Mouse (Mus musculus): Measurements from ENCODE around the gene Notch2. TPM values are rescaled to one million over a fixed set of nuclear protein-coding genes. Genes with fewer than 3 reads are reported as not detected.

Notch2 gene
- polyA plus RNA-seq, 1 experiment: 5.2 TPM

DNA sequence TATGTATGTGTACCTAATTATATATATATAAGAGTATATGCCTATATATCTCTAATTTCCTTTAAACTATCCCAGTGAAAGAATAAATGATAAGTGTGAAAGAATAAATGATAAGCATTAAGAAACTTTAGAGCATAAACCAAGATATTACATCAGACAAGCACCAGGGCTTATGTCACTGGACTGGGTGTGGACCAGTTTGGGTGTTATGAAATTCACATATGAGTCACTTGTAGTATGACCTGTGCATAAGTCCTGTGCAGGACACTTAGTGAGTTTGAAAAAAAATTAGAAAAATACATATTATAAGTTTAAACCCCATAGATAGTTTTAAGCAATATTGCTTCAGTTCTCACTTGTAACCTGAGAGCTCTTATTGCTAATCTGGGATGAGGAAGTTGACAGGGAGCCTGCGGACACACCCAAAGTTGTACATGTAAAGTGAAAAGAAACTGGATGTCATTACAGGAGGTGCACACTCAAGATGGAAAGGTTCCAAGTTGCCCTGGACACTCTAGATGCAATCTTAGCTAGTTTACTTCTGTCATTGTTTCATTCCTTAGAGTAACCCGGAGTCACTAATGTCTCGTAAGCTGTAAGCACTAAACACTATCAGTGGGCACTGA lies 19.3 kb upstream of the Notch2 start:
- Histone ChIP-seq H3K4me1 (ENCODE audit: control insufficient read depth, insufficient read depth, low read length) (no peaks in the 10 kb centered on the region), H3K36me3 (ENCODE audit: control insufficient read depth, insufficient read depth, low read length) (no peaks in the 10 kb centered on the region), H3K4me3 (ENCODE audit: control insufficient read depth, low read depth, low read length) (no peak overlapping the region), H3K27ac (ENCODE audit: control insufficient read depth, insufficient read depth, low read depth, low read length) (no peak overlapping the region), H3K27me3 (ENCODE audit: control insufficient read depth, insufficient read depth, low read length) (no peaks in the 10 kb centered on the region)
- TF ChIP-seq CTCF (IDR thresholded peaks at IDR 0.05; ENCODE audit: control insufficient read depth, insufficient read depth, insufficient replicate concordance, low read depth, low read length) (no peak), POLR2A (IDR thresholded peaks at IDR 0.05; ENCODE audit: control insufficient read depth, low read depth, low read length) (no peak)

DNA sequence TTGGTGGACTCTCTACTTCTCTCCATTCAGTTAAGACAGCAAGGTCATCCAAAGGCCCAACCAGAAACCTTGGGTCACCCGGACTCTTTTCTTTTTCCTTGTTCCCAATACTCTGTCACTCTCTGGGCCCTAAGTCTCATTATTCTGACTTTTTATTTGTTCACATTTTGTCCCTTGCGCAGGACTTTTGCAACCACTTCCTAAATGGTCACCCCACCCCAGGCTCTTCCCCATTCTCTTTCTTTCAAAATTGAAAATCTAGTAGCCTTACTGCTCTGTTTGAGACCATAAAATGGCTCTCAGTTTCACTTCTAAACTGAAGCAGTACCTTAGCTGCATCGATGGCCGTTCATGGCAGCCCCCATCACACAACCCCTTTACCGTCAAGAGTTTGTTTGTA lies 18.5 kb upstream of the Notch2 start:
- Histone ChIP-seq H3K27ac (ENCODE audit: control insufficient read depth, insufficient read depth, low read depth, low read length) (no peak overlapping the region), H3K27me3 (ENCODE audit: control insufficient read depth, insufficient read depth, low read length) (no peaks in the 10 kb centered on the region), H3K4me1 (ENCODE audit: control insufficient read depth, insufficient read depth, low read length) (no peaks in the 10 kb centered on the region), H3K4me3 (ENCODE audit: control insufficient read depth, low read depth, low read length) (no peak overlapping the region), H3K36me3 (ENCODE audit: control insufficient read depth, insufficient read depth, low read length) (no peaks in the 10 kb centered on the region)
- no peak for TF ChIP-seq CTCF (IDR thresholded peaks at IDR 0.05; ENCODE audit: control insufficient read depth, insufficient read depth, insufficient replicate concordance, low read depth, low read length)
- no peak for TF ChIP-seq POLR2A (IDR thresholded peaks at IDR 0.05; ENCODE audit: control insufficient read depth, low read depth, low read length)

DNA sequence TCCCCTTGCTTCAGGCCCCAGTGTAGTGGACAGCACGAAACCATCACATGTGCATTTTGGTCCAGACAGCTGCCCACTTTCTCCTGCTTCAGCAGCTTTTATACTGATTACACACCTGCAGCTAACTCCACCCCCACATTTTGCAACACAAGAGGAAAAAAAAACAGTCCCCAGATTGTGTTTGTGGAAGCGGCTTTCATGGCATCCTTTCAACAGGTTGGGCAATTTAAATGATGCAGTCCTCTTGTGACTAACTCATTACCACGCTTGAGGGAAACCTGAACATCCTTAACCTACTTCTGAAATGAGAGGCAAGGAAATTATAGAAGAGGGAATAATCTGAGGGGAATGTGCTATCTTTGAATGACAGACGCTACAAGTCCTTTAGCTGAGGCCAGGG lies 15.0 kb upstream of the Notch2 start:
- H3K27me3 ChIP-seq (ENCODE audit: control insufficient read depth, insufficient read depth, low read length): no peaks in the 10 kb centered on the region
- no peaks in the 10 kb centered on the region for H3K36me3 ChIP-seq (ENCODE audit: control insufficient read depth, insufficient read depth, low read length)
- no peak overlapping the region for H3K27ac ChIP-seq (ENCODE audit: control insufficient read depth, insufficient read depth, low read depth, low read length)
- H3K4me3 ChIP-seq (ENCODE audit: control insufficient read depth, low read depth, low read length): no peak overlapping the region
- H3K4me1 ChIP-seq (ENCODE audit: control insufficient read depth, insufficient read depth, low read length): no peaks in the 10 kb centered on the region
- no peak for TF ChIP-seq CTCF (IDR thresholded peaks at IDR 0.05; ENCODE audit: control insufficient read depth, insufficient read depth, insufficient replicate concordance, low read depth, low read length)

DNA sequence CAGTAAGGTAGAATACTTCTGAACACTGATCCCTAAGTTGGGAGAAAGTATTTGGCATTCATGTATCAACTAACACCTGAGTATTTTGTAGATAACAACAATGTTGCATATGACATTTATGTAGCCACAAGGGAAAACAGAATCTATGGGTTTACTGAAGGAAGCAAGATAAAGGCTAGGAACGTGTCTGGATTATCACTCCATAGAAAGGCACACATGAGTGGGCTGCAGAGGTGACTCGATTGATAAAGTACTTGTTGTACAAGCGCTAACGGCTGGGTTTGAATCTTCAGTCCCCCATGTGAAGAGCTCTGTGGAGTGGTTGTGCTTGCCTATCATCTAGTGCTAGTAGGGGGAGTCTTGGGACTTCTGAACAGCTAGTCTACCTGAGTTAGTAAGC lies 9.8 kb upstream of the Notch2 start:
- Histone ChIP-seq H3K4me1 (ENCODE audit: control insufficient read depth, insufficient read depth, low read length) (no peaks in the 10 kb centered on the region), H3K36me3 (ENCODE audit: control insufficient read depth, insufficient read depth, low read length) (no peaks in the 10 kb centered on the region), H3K27me3 (ENCODE audit: control insufficient read depth, insufficient read depth, low read length) (no peaks in the 10 kb centered on the region), H3K27ac (ENCODE audit: control insufficient read depth, insufficient read depth, low read depth, low read length) (no peak overlapping the region), H3K4me3 (ENCODE audit: control insufficient read depth, low read depth, low read length) (no peak overlapping the region)
- TF ChIP-seq CTCF (IDR thresholded peaks at IDR 0.05; ENCODE audit: control insufficient read depth, insufficient read depth, insufficient replicate concordance, low read depth, low read length) (no peak), POLR2A (IDR thresholded peaks at IDR 0.05; ENCODE audit: control insufficient read depth, low read depth, low read length) (no peak)

DNA sequence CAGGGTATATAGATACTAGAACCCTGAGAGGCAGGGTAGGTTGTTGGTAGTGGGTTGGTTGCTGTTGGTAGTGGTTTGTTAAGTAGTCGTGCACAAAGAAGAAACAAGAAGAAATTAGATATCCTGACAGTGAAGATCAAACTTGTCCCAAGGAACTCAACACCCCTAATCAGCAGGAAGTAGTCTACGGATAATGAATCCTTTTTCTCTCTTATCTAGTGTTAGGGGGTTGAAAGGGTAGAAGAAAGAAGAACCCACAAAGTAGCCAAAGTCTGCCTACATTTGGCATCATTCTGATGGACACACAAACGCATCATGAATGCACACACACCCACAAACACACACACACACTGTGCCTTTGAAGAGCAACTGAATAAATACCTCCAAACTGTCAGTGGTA lies 9.1 kb upstream of the Notch2 start:
- TF ChIP-seq POLR2A (IDR thresholded peaks at IDR 0.05; ENCODE audit: control insufficient read depth, low read depth, low read length) (no peak), CTCF (IDR thresholded peaks at IDR 0.05; ENCODE audit: control insufficient read depth, insufficient read depth, insufficient replicate concordance, low read depth, low read length) (no peak)
- H3K4me1 ChIP-seq (ENCODE audit: control insufficient read depth, insufficient read depth, low read length): no peaks in the 10 kb centered on the region
- H3K27ac ChIP-seq (ENCODE audit: control insufficient read depth, insufficient read depth, low read depth, low read length): no peak overlapping the region
- no peaks in the 10 kb centered on the region for H3K27me3 ChIP-seq (ENCODE audit: control insufficient read depth, insufficient read depth, low read length)
- H3K4me3 ChIP-seq (ENCODE audit: control insufficient read depth, low read depth, low read length): no peak overlapping the region
- no peaks in the 10 kb centered on the region for H3K36me3 ChIP-seq (ENCODE audit: control insufficient read depth, insufficient read depth, low read length)

DNA sequence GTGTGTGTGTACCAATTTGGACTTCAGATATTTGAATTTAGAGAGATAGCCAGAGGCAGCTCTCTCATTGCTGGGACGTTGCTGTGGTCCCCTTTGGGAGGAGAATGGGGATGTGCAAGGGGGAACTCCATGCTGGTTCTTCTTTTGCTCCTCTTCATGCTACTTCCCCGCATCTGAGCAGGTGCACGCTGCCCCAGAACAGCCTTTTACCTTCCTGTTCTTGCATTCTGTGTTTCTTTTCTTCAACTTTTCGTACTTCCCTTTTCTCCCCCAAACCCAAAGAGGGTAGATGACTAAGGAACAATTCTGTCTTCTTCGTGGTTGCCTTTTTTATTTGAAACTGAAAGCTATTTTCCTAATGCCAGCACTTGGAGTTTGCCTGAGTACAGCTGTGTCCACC lies 8.0 kb upstream of the Notch2 start:
- Histone ChIP-seq H3K27ac (ENCODE audit: control insufficient read depth, insufficient read depth, low read depth, low read length) (no peak overlapping the region), H3K36me3 (ENCODE audit: control insufficient read depth, insufficient read depth, low read length) (no peaks in the 10 kb centered on the region), H3K4me3 (ENCODE audit: control insufficient read depth, low read depth, low read length) (no peak overlapping the region), H3K4me1 (ENCODE audit: control insufficient read depth, insufficient read depth, low read length) (no peaks in the 10 kb centered on the region), H3K27me3 (ENCODE audit: control insufficient read depth, insufficient read depth, low read length) (no peaks in the 10 kb centered on the region)
- TF ChIP-seq POLR2A (IDR thresholded peaks at IDR 0.05; ENCODE audit: control insufficient read depth, low read depth, low read length): no peak
- TF ChIP-seq CTCF (IDR thresholded peaks at IDR 0.05; ENCODE audit: control insufficient read depth, insufficient read depth, insufficient replicate concordance, low read depth, low read length): no peak

DNA sequence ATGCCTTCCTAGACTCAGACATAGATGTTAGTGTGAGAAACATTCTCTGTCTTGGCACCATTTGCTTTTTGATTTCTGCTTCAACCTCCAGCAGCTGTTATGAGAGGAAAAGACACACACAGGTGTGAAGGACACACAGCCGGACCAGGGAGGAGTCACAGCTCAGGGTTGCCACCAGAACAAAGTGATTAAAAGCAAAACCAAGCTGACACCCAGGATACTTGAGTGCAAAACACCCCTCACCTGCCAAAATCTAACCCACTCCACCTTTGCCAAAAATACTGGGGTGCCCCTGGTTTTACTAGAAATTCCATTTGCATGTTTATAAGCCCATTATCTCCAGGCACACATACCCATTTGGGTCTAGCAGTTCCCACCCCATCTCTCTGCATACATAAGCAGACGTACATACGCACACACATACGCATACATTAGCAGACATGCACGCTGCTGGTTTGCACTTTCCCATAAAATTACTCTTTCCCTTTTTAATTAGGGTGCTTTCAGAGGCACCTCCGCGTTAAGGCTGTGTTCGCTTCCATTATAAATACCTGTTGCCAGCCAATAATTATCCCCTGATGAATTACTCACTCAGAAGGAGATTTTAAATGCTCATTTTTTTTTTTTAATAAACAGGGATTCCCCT lies 7.2 kb upstream of the Notch2 start:
- Histone ChIP-seq H3K27ac (ENCODE audit: control insufficient read depth, insufficient read depth, low read depth, low read length) (no peak overlapping the region), H3K36me3 (ENCODE audit: control insufficient read depth, insufficient read depth, low read length) (no peaks in the 10 kb centered on the region), H3K4me3 (ENCODE audit: control insufficient read depth, low read depth, low read length) (no peak overlapping the region), H3K4me1 (ENCODE audit: control insufficient read depth, insufficient read depth, low read length) (no peaks in the 10 kb centered on the region), H3K27me3 (ENCODE audit: control insufficient read depth, insufficient read depth, low read length) (no peaks in the 10 kb centered on the region)
- TF ChIP-seq POLR2A (IDR thresholded peaks at IDR 0.05; ENCODE audit: control insufficient read depth, low read depth, low read length) (no peak), CTCF (IDR thresholded peaks at IDR 0.05; ENCODE audit: control insufficient read depth, insufficient read depth, insufficient replicate concordance, low read depth, low read length) (no peak)

Measured in testis, adult 2 months (tissue).